Mouse (Mus musculus): ENCODE measurements around the gene Insrr. TPM values are rescaled to one million over a fixed set of nuclear protein-coding genes. Genes with fewer than 3 reads are reported as not detected.
A peak's percentile ranks its signal among the peaks of the same experiment; 100 is the strongest.
"Not testable (repeated sequence)": the region's sequence is repeated elsewhere in the genome, so short reads cannot be mapped to it uniquely, and the experiment has no call there.

The Insrr gene
- polyA plus RNA-seq, 1 experiment from 2014 or later, result not detected

DNA sequence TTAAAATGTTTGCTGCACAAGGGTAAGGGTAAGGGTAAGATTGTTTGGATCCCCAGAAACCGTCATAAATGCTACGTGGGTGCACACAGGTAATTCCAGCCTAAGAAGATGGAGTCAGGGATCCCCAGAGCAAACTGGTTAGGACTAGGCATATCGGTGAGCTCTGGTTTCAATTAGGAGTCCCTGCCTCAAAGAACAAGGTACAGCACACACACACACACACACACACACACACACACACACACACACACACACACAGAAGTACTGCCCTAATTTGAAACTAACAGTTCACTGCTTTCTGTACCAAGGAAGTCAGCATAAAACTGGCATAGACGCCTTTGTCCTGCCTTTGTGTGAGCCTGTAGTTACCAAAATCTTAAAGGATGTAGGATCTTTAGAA lies 15.7 kb downstream of the Insrr start:
- 66% methylated on average over 4 of the region's 4 CpGs for WGBS (ENCODE audit: insufficient replicate concordance)
- DNase-seq (no peak), ATAC-seq (no peak)
- peaks cover 49% of the 10 kb centered on the region for H3K27me3 ChIP-seq (ENCODE audit: insufficient read depth, low read length)
- no peak overlapping the region for H3K27ac ChIP-seq (ENCODE audit: low read depth)
- H3K9me3 ChIP-seq (ENCODE audit: low read length), result no peaks in the 10 kb centered on the region
- H3K4me2 ChIP-seq (ENCODE audit: low read depth, low read length), result no peak overlapping the region
- no peaks in the 10 kb centered on the region for H3K36me3 ChIP-seq (replicated peaks; ENCODE audit: insufficient read depth, low read length)
- no peak overlapping the region for H3K9ac ChIP-seq (replicated peaks)
- no peaks in the 10 kb centered on the region for H3K4me1 ChIP-seq (ENCODE audit: insufficient read depth)
- no peak overlapping the region for H3K4me3 ChIP-seq (ENCODE audit: low read depth, low read length)
- TF ChIP-seq EP300 (IDR thresholded peaks at IDR 0.05; ENCODE audit: low read depth), result no peak
- TF ChIP-seq CTCF (IDR thresholded peaks at IDR 0.05; ENCODE audit: low read depth), result no peak

DNA sequence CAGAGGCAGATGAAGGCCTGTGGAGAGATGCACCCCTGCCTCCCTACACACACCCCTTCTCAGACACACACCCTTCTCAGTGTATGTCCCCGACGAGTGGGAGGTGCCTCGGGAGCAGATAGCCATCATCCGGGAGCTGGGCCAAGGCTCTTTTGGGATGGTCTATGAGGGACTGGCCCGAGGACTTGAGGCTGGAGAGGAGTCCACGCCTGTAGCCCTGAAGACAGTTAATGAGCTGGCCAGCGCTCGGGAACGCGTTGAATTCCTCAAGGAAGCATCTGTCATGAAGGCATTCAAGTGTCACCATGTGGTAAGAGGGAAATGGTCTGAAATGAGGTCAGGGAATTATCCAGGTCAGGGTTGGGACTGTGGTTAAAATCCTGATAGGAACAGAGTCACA lies 16.1 kb downstream of the Insrr start:
- Histone ChIP-seq H3K4me1 (ENCODE audit: insufficient read depth) (no peaks in the 10 kb centered on the region), H3K27ac (ENCODE audit: low read depth) (no peak overlapping the region), H3K9ac (replicated peaks) (no peak overlapping the region), H3K4me3 (ENCODE audit: low read depth, low read length) (no peak overlapping the region), H3K9me3 (ENCODE audit: low read length) (no peaks in the 10 kb centered on the region), H3K36me3 (replicated peaks; ENCODE audit: insufficient read depth, low read length) (no peaks in the 10 kb centered on the region), H3K4me2 (ENCODE audit: low read depth, low read length) (no peak overlapping the region), H3K27me3 (ENCODE audit: insufficient read depth, low read length) (peaks cover 49% of the 10 kb centered on the region)
- DNase-seq, result no peak
- WGBS (ENCODE audit: insufficient replicate concordance), result 59% methylated on average over 10 of the region's 10 CpGs
- TF ChIP-seq EP300 (IDR thresholded peaks at IDR 0.05; ENCODE audit: low read depth), result no peak
- no peak for TF ChIP-seq CTCF (IDR thresholded peaks at IDR 0.05; ENCODE audit: low read depth)
- ATAC-seq, result no peak

DNA sequence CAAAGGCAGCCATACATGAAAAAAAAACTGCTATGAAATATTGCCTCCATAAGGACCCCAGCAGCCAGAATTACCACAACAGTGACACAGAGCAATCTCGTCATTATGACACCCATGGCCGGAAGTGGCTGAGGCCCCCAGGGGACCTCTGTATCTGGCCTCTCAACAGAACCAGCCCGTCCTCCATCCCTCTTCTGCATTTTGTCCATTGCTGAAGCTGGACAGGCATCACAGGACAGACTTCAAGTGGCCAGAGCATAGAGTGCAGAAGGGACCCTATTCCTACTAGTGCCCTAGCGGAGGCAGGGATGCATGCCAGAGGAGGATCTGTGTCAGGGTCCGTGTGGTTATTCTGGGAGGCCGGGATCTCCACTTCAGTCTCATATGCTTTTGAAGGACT lies 19.4 kb downstream of the Insrr start:
- 45% methylated on average over 6 of the region's 6 CpGs for WGBS (ENCODE audit: insufficient replicate concordance)
- Histone ChIP-seq H3K4me2 (ENCODE audit: low read depth, low read length) (no peak overlapping the region), H3K27me3 (ENCODE audit: insufficient read depth, low read length) (peaks cover 21% of the 10 kb centered on the region), H3K4me3 (ENCODE audit: low read depth, low read length) (no peak overlapping the region), H3K4me1 (ENCODE audit: insufficient read depth) (no peaks in the 10 kb centered on the region), H3K9me3 (ENCODE audit: low read length) (no peaks in the 10 kb centered on the region), H3K36me3 (replicated peaks; ENCODE audit: insufficient read depth, low read length) (no peaks in the 10 kb centered on the region), H3K9ac (replicated peaks) (no peak overlapping the region), H3K27ac (ENCODE audit: low read depth) (no peak overlapping the region)
- no peak for TF ChIP-seq CTCF (IDR thresholded peaks at IDR 0.05; ENCODE audit: low read depth)
- TF ChIP-seq EP300 (IDR thresholded peaks at IDR 0.05; ENCODE audit: low read depth), result no peak
- ATAC-seq (no peak), DNase-seq (no peak)

DNA sequence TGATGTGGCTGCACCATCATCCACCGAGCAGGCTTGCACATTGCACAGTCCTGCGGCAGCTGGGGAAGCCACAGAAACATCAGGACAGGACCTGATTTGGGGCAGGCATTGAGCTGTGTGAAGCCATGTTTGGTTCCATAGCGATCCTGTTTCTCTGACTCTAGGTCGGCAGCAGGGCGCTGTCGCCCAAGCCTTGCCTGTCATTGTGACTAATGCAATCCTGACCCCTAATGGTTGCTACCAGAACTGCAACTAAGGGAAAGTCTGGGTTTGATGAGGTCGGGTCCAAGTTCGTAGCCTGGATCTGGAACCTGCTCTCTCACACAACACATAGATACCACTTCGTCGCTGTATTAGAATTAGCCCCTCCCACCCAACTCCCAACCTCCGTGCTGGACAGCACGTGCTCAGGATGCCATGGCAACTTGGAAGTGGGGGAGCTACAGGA lies 19.9 kb downstream of the Insrr start:
- H3K9ac ChIP-seq (replicated peaks), result no peak overlapping the region
- no peaks in the 10 kb centered on the region for H3K36me3 ChIP-seq (replicated peaks; ENCODE audit: insufficient read depth, low read length)
- peaks cover 16% of the 10 kb centered on the region for H3K27me3 ChIP-seq (ENCODE audit: insufficient read depth, low read length)
- 6% methylated on average over 12 of the region's 12 CpGs for WGBS (ENCODE audit: insufficient replicate concordance)
- TF ChIP-seq EP300 (IDR thresholded peaks at IDR 0.05; ENCODE audit: low read depth) (no peak), CTCF (IDR thresholded peaks at IDR 0.05; ENCODE audit: low read depth) (peak; percentile 95)
- ATAC-seq (peak; percentile 49), DNase-seq (peak; percentile 75)
- no peak overlapping the region for H3K4me3 ChIP-seq (ENCODE audit: low read depth, low read length)
- H3K27ac ChIP-seq (ENCODE audit: low read depth), result no peak overlapping the region
- H3K4me1 ChIP-seq (ENCODE audit: insufficient read depth), result no peaks in the 10 kb centered on the region
- no peak overlapping the region for H3K4me2 ChIP-seq (ENCODE audit: low read depth, low read length)
- H3K9me3 ChIP-seq (ENCODE audit: low read length), result no peaks in the 10 kb centered on the region

DNA sequence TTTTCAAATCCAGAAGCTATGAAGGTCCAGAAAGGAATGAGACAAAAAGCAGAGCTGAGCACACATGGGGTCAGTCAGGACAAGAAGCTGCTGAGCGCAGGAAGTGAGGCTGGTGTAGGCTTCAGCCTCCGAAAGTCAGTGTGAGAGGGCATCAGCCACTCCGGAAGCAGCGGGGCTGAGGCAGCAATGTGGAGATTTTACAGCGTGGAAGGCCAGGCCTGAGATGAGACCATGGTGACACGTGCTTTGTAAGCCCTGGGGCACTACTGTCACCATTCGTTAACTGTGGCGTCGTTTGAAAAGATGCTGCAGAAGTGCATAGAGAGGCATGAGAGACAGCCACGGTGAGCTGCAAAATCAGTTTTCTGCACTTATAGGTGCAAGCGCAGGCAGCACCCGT lies 21.5 kb downstream of the Insrr start:
- Histone ChIP-seq H3K4me2 (ENCODE audit: low read depth, low read length) (no peak overlapping the region), H3K4me1 (ENCODE audit: insufficient read depth) (no peaks in the 10 kb centered on the region), H3K9ac (replicated peaks) (no peak overlapping the region), H3K9me3 (ENCODE audit: low read length) (no peaks in the 10 kb centered on the region), H3K4me3 (ENCODE audit: low read depth, low read length) (no peak overlapping the region), H3K36me3 (replicated peaks; ENCODE audit: insufficient read depth, low read length) (no peaks in the 10 kb centered on the region), H3K27me3 (ENCODE audit: insufficient read depth, low read length) (peaks cover 13% of the 10 kb centered on the region; the same call in 1 of the 2 replicates), H3K27ac (ENCODE audit: low read depth) (no peak overlapping the region)
- 68% methylated on average over 12 of the region's 12 CpGs for WGBS (ENCODE audit: insufficient replicate concordance)
- DNase-seq (no peak), ATAC-seq (no peak)
- TF ChIP-seq CTCF (IDR thresholded peaks at IDR 0.05; ENCODE audit: low read depth), result no peak
- no peak for TF ChIP-seq EP300 (IDR thresholded peaks at IDR 0.05; ENCODE audit: low read depth)

DNA sequence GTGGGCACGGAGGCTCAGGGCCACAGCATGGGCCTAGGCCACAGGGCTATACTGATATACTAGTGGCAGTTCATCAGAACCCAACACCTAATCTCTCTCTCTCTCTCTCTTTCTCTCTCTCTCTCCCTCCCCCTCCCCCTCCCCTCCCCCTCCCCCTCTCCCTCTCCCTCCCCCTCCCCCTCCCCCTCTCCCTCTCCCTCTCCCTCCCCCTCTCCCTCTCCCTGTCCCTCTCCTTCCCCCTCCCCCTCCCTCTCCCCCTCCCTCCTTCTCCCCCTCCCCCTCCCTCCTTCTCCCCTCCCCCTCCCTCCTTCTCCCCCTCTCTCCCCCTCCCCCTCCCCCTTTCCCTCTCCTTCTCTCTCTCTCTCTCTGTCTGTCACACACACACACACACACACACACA lies 27.5 kb downstream of the Insrr start, which contains the start of gene Pear1:
Pear1 (minus strand) TSS at position 101 of the 400 bp plus-strand sequence.
- not testable (repeated sequence) for DNase-seq; H3K4me2 ChIP-seq (ENCODE audit: low read depth, low read length); ATAC-seq; H3K27me3 ChIP-seq (ENCODE audit: insufficient read depth, low read length); H3K27ac ChIP-seq (ENCODE audit: low read depth); H3K9ac ChIP-seq (replicated peaks); H3K9me3 ChIP-seq (ENCODE audit: low read length); H3K4me1 ChIP-seq (ENCODE audit: insufficient read depth); H3K4me3 ChIP-seq (ENCODE audit: low read depth, low read length); H3K36me3 ChIP-seq (replicated peaks; ENCODE audit: insufficient read depth, low read length)
- 57% methylated on average over 1 of the region's 1 CpGs for WGBS (ENCODE audit: insufficient replicate concordance)

DNA sequence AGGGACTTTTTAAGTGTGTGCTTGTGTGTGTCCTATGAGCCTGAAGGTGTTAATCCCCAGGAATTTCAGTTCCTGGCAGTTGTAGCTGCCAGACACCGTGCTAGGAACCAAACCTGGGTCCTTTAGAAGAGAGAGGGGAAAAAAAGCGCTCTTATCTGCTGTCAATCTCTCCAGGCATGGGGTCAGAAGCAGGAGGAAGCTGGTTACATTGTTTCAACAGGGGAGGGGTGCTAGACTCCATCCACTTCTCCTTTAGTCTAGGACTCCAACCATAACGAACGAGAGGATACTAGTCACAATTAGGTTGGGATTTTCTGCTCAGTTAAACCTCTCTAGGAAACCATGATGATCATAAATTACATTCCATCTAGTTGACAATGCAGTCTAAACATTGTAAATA lies 31.7 kb downstream of the Insrr start:
- TF ChIP-seq CTCF (IDR thresholded peaks at IDR 0.05; ENCODE audit: low read depth) (no peak), EP300 (IDR thresholded peaks at IDR 0.05; ENCODE audit: low read depth) (no peak)
- no peak overlapping the region for H3K27ac ChIP-seq (ENCODE audit: low read depth)
- H3K4me1 ChIP-seq (ENCODE audit: insufficient read depth), result no peaks in the 10 kb centered on the region
- no peak overlapping the region for H3K9ac ChIP-seq (replicated peaks)
- no peak overlapping the region for H3K4me2 ChIP-seq (ENCODE audit: low read depth, low read length)
- ATAC-seq, result no peak
- no peak overlapping the region for H3K4me3 ChIP-seq (ENCODE audit: low read depth, low read length)
- no peak for DNase-seq
- no peaks in the 10 kb centered on the region for H3K9me3 ChIP-seq (ENCODE audit: low read length)
- WGBS (ENCODE audit: insufficient replicate concordance), result 16% methylated on average over 4 of the region's 4 CpGs
- no peaks in the 10 kb centered on the region for H3K36me3 ChIP-seq (replicated peaks; ENCODE audit: insufficient read depth, low read length)
- H3K27me3 ChIP-seq (ENCODE audit: insufficient read depth, low read length), result no peaks in the 10 kb centered on the region
